Mouse (Mus musculus): ENCODE results near the gene Rhbdl1.

The Rhbdl1 gene

DNA sequence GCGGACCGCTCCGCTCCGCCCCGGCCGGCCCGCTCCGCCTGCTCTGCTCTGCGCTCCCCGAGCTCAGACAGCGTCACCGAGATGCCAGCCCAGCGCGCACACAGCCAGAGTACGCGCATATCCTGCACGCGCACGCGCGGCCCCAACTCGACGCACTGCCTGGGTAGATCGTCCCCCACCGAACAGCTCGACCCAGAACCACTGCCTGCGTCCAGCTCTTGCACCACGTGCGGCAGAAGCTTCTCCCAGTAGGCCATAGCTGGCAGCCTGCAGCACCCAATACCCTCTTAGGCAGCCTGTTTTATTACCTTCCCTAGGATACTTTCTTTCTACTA is at the start of gene Rhbdl1:
Rhbdl1 (minus strand) TSS at position 220 of the 335 bp plus-strand sequence.
- DNase-seq (ENCODE audit: low spot score), result peak; percentile 60

DNA sequence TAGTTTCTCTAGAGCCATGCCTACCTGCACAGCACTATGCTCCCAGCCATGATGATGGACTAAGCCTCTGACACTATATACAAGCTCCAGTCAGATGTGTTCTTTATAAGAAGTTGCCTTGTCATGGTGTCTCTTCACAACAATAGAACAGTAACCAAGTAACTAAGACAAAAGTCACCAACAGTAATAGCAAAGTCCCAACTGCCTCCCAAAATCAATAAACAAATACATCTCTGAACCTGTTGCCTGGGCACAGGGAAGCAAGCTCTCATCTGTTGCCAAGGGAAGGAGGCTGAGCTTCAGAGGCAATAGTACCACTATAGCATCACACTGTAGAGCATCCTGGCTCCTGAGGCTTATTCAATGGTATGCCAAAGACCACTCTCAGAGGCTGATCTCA is 49.7 kb upstream of the Rhbdl1 start:
- no peak for DNase-seq (ENCODE audit: low spot score)

DNA sequence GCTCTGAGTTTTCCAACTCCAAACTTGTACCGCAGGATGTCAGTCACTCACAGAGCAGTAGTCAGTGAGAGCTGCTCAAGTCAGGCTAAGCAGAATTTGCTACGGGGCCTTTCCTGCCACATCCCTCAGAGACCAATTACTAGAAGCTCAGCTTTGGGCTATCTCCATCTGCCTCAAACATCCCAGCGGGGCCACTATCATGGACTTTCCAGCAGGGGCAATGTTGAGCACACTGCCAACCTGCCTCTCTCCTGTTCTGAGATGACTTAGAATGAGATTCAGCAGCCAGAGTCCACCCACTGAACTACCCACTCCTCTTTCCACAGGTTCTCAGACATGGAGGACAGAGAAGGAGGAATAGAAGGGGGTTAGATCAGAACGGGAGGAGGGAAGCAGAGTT is 48.5 kb upstream of the Rhbdl1 start:
- DNase-seq (ENCODE audit: low spot score), result peak; percentile 65

DNA sequence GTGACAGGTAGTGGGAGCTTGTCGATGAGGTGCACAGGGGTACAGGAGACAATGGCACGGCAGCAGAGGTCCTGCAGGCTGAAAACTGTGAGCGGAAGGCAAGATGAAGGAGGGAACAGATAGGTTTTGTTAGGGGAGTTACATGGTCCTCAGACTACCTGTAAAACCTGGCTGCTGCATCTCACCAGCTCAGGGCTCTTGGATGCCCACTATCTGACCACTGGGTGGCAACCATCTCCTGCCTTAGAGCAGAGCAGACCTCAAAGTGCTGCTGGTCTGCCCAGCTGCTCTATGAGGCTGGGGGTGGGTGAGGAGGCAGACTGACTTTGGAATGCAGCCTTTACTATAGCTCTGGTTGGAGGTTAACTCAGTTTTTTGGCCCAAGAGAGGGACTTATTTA is 46.7 kb upstream of the Rhbdl1 start:
- DNase-seq (ENCODE audit: low spot score), result no peak

DNA sequence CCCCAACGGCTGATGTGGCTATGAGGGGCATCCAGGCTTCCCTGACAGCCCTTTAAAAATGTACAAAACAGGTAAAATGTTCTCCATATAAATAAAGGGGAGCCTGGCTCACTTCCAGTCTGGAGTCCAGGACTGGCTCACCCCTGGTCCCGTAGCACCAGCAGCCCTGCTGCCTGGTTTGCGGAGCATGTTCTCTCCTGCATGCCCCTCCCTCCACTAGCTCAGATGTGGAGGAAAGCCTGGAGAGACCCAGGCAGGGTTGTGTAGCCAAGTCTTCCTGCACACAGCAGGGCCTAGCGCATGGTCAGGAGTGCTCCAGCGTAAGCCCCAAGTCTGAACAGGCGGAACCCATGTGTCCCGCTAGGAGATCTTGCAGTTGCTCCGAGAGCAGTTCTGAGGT is 46.2 kb upstream of the Rhbdl1 start:
- no peak for DNase-seq (ENCODE audit: low spot score)

DNA sequence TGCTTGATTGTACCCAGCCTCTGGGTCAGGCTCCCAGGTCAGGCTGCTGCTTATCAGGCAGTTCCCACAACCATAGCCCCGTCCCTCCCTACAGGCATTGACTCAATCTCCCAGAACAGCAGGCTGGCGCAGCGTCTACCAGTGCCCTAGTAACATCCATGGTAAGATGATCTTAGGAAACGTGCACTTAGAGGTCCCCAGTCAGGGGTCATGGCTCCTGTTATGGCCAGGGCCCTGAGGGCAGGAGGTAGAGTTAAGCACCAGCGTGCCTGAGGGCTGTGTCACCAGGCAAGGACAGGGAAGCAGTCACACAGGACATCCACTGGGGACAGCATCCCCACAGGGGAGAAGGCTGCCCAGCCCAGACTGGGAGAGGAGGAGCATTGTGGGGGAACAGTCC is 45.2 kb upstream of the Rhbdl1 start:
- no peak for DNase-seq (ENCODE audit: low spot score)

DNA sequence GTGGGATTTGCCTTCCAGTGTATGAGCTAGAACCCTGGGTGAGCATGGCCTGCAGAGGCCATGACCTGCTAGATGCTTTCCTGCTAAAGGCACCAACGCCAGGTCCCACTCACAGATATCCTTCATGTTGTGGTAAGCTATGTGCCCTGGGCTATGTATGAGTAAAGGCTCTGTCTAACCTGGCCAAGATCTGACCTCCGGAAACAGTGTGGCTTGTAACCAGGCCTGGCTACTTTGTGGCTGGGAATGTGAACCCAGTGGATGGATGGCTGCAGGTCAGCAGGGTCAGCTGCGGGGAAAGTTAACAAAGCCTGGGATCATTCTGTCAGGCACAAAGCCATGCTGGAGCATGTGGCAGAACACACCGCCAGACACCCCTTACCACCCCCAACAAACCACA is 44.6 kb upstream of the Rhbdl1 start:
- no peak for DNase-seq (ENCODE audit: low spot score)

DNA sequence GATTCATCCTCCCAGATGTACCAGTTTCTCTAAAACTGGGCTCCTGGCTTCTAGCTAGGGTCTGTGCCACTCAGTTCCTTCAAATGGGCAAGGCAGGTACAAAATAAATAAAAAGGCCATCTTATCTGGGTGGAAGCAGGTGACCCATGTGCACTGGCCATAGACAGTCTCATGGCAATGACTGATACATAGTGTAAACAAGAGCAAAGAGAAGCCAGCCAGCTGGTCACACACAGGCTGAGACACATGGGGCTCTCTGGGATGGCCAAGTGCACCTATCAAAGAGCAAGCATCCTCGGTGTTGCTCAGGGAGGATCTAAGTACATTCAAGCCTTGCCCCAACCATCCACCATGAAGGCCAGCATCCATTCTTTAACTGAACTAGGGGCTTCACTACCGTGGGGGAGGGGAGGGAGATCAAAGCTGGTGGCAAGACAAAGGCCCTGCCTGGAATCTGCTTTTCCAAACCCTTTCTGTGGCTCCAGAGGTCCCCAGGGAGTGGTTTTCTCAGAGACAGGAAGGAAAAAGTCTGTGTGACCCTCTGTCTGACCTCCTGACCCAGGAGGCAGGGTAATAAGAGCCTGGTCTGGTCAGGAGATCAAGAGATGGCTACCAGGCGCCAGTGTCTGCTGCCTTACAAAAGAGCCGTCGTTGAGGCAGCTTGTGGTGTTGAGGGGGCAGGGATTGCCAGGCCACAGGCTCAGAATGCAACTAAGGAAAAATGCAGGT is 44.0 kb upstream of the Rhbdl1 start:
- no peak for DNase-seq (ENCODE audit: low spot score)

DNA sequence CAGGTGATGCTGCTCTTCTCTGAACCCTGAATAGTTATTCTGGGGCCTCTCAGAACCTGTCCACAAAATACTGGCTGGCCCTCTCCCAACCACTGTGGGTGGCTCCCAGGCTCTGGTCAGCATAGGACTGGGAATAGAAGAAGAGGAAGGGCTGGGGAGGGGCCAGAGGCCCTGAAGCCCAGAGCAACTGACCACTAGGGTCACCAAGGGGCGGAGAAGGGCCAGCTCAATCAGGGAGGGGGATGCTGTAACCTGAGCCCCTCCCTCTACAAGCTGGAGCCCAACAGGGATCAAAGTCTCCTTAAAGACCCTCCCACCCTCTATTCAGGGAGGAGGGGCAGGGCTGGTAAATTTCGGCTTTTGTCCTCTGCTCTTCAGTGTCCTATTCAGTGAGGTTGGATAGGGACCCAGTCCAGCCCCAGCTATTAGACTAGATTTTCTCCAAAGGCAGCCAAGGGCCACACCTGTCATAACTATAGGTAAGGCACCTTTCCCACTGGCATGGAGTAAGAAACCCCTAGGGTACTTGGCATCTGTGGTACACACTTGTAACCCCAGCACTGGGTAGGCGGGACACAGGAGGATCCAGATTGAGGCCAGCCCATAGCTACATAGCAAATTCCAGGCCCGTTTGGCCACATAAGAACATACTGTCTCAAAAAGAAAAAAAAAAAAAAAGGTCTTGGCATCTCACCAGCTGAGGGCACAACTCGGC is 43.3 kb upstream of the Rhbdl1 start, which contains the start of gene Wfikkn1:
Wfikkn1 (minus strand) TSS at position 663 of the 715 bp plus-strand sequence.
- no peak for DNase-seq (ENCODE audit: low spot score)

DNA sequence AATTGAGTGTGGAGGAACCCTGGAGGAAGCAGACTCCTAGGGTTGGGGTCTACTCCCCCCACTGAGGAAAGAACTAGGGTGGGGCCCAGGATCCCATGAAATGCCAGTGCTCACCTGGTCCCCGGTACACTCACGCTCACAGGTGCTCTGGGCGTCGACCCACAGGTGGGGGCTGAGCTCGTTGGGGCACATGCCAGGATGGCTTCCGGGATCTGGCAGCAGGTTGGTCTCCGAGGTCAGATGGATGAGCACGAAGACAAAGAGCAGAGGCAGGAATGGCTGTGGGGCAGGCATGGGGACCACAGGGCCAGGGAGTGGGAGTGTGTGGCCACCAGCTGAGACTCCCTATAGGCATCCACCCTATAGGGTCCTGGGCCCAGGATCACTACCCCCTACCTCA is 42.7 kb upstream of the Rhbdl1 start:
- no peak for DNase-seq (ENCODE audit: low spot score)

DNA sequence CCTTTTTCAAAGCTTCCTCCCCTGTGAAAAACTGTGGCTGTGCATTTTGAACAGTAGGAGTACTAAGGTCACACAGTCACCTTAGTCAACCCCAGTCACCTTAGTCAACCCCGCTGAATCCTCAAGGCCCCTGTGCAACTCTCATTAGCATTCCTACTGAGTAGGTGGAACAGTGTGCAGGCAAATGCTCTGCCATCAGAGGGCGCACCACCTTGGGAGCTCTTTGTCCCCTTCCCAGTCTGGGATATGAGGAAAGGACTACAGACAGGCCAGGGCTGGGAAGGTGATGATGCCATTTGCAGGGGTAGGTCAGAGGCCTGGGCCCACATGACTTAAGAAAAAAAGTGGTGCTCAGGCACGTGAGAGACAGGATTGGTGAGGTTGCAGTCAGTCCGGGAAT is 42.2 kb upstream of the Rhbdl1 start:
- DNase-seq (ENCODE audit: low spot score), result peak; percentile 52

DNA sequence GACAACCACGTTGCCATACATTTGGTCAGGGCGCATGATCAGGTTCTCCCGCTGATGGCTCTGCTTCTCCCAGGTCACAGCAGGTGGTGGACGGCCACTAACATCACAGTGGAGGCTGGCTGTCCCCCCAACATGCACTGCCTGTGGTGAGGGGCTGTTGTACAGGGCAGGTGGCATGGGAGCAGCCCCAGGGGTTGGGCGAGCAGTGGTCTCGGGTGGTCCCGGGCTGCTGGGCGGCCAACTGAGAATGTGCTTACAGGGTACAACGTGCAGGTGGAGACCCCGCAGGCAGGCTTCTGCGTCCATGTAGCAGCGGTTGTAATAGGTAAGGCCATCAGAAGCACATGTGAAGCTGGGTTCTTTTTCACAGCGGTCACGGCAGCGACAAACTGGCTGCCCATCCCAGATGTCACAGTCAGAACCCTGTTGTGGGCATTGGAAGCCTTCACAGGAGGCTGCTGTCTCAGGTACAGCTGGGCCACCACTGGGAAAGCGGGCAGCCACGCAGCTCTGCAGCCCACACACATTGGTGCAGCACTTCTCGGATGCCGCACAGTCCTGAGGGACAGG is 41.6 kb upstream of the Rhbdl1 start:
- no peak for DNase-seq (ENCODE audit: low spot score)

DNA sequence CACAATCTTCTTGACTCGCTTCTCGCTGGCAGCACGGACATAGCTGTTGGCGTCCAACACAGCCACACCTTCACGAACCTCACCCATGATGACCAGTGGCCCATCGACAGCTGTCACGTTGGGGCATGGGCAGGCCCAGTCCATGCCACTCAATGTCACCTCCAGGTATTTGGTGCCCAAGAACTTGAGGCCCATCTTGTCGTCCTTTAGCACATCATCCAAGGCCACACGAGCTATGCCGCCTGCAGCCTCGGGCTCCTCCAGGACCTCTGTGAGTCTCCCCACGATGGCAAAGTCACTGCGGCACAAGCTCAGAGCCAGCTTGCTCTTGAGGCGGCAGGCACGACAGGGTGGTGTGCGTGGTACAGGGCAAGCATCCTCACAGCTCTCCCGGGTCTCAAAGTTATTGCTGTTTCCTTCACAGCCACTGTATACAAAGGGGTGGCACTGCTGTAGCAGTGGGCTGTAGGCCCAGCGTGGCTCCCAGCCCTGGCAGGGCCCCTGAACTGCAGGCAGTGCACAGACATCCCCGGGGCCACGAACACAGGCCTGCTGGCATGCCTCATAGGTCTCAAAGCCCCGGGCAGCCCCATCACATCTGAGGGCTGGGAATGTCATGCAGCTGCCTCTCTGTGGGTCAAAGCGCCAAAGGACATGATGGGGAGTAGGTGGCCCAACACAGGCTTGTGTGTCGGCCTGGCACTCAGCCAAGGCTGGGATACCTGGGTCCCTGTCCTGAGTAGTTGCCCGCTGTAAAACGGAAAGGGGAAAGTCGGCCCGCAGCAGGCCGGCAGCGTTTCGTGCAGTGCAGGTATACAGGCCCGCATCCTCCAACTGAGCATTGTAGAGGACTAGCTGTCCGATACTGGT is 40.9 kb upstream of the Rhbdl1 start:
- no peak for DNase-seq (ENCODE audit: low spot score)

DNA sequence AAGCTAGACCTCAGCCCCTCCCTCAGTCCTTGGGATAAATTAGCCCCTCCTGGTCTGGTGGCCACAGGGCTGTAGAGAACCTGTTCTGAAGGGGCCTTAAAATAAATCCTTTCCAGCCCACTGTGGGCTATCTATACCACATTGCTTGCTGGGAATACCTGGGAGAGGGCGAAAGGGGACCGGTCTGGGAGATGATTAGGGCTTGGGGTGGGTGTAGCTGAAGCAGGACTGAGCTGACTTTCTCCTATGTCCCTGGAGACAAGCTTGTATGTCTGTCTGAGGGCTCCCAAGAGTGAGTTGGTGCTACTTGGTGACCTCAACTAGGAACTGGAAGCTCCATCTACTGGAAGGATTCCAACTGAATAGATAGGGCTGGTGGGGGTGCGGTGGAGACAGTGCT is 39.9 kb upstream of the Rhbdl1 start:
- DNase-seq (ENCODE audit: low spot score), result no peak

DNA sequence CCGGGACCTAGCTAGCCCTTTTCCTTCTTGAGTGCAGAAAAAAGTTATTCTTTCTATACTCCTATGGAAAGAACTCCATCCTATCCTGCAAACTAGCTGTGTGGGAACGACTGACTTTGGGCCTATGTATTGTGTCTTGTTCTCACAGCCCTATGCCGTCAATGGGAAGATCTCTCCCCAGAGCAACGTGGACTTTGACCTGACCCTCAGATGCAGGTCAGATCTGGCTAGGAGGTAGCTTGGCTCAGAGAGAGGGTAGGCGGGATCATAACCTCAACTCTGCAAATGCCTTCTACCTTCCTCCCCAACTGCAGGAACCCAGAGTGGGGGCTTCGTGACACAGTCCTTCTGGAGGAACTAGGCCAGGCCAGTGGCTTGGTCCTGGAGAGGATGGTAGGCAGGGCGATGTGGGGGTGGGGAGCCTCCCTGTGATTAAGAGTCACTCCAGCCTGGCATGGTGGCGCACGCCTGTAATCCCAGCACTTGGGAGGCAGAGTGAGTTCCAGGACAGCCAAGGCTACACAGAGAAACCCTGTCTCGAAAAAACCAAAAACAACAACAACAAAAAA is 39.3 kb upstream of the Rhbdl1 start:
- DNase-seq (ENCODE audit: low spot score), result no peak

DNA sequence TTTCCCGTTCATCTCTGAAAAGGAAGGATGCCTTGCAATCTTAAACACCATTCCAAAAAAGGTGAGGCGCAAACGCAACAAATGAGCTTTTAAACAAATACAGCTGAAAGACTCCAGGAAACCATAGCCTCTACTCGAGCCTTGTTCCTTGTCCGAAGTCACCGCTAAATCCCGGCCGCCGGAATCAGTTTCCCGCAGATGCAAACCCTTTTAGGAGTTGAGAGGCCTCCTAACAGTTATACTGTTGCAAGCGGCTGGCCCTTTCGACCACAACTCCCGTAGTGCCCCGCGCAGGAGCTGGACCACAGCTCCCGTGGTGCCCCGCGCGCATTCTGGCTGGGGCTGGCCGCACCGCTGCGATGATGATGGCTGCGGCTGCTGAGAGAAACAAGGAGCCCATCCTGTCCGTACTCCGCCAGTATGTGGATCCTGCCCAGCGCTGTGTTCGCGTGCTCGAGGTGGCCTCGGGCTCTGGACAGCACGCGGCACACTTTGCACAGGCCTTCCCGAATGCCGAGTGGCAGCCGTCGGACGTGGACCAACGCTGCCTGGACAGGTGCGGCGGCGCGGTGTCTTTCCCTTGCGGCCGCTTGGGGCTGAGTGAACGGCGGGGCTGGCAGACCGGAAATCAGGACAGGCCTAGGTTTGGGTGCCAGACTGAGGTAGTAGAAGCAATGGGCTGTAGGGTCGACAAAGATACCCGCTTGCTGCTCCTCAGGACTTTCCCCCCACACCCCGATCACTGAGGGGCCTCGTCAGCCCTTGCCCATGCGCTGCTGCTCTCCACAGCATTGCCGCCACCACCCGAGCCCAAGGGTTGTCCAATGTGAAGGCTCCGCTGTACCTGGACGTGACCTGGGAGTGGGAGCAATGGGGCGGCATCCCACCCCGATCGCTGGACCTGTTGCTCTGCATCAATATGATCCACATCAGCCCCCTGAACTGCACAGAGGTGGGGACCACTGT is 38.4 kb upstream of the Rhbdl1 start:
- peak; percentile 89 for DNase-seq (ENCODE audit: low spot score)

DNA sequence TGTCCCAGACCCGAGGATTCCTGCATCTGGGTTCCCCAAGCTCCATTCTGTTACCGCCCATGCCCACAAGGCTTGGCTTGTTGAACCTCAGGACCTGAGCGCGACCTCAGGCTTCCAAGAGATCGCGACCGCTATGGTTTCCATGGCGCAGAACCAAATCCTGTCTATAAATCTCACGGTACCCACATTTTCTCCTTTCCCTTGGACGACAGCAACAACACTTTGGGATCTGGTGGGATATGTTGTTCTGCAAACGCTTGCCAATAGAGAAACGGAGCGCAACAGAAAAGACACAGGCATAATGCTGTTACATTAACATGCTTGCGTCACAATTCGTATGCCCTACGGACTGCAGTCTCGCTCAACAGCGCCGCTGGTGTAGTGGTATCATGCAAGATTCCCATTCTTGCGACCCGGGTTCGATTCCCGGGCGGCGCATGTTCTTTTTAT is 37.7 kb upstream of the Rhbdl1 start, which contains the start of gene Mettl26:
Mettl26 (plus strand) TSS at position 354 of the 450 bp plus-strand sequence.
- DNase-seq (ENCODE audit: low spot score), result peak; percentile 94

DNA sequence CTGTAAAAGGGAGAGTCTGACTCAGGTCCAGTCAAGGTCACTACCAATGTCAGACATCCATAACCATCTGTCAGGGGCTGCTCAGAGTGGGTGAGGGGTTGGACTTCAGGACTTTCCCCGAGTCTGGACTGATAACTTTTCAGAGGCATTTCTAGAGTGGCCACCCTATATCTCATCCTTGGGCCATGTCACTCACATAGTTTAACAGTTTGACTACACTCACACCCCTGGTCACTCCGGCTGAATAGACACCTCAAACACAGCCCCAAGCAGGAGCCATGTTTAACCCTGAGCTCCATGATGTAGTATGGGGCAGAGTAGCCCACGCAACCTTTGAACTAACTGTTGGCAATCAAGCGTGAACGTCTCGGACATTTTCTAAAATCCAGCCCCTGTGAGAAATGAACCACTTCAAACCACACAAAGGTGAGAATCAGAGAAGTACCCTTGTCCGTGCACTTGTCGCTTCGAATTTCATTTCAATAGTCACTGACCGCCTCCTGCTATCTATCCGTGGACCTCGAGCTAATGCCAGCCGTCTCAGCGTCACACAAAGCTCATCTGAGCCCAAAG is 37.1 kb upstream of the Rhbdl1 start:
- no peak for DNase-seq (ENCODE audit: low spot score)

DNA sequence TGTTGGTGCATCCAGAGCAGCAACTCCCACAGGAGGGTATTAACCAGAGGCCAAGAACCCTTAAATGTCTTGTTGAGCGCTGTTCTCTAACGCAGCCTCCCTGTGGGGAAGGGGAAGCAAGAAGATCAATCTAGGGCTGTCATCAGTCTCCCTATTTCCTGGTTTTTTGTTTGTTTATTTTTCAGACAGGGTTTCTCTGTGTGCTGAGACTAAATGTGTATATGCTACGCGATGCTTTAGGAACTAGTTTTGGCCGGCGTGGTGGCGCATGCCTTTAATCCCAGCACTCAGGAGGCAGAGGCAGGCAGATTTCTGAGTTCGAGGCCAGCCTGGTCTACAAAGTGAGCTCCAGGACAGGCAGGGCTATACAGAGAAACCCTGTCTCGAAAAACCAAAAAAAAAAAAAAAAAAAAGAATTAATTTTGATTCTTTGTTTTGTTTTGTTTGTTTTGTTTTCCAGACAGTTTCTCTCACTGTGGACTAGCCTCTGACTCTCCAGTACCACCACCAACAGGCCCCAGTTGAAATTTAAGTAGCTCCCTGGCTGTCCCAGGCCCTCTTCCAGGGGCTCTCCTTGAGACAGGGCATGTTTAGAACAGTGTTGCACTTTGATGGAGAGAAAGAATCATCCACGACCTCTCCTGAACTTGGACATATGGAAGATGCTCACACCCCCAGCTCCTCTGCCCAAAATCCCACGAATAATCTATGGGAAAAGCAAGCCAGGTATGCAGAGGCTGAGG is 36.5 kb upstream of the Rhbdl1 start:
- DNase-seq (ENCODE audit: low spot score), result no peak

DNA sequence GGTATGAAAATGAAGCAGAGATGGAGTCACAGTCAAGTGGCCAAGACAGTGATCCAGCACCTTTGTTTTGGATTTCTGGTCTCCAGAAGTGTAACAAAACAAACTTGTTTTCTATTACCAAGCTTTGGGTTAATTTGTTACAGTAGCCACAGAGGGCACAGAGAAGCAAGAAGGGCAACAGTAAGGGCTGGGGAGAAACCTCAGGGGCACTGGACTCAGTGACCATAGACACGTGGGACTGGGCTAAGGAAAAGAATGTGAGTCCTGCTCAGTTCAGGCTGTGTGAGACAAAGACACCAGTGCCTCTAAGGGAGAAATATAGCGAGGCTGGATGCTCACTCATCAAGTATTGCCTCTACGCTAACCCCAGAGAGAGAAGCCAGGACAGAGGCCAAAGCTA is 35.6 kb upstream of the Rhbdl1 start:
- no peak for DNase-seq (ENCODE audit: low spot score)
